Mouse (Mus musculus) lung, adult 2 months (tissue): ENCODE measurements around the gene Pold4.

Source experiments
- CTCF ChIP-seq: fragments of 200-500 bp; IDR thresholded peaks from 2 replicates; pipeline ENCODE4 v1.5.1; 2011; ENCODE audit warnings: mild to moderate bottlenecking, low read length, control low read depth; ENCODE audit not compliant: insufficient read depth
- POLR2A ChIP-seq: fragments of 200-500 bp; IDR thresholded peaks from 2 replicates; pipeline ENCODE4 v1.6.1; 2011; ENCODE audit warnings: low read depth, mild to moderate bottlenecking, control low read depth, low read length, borderline replicate concordance; ENCODE audit errors: extremely low read depth

DNA sequence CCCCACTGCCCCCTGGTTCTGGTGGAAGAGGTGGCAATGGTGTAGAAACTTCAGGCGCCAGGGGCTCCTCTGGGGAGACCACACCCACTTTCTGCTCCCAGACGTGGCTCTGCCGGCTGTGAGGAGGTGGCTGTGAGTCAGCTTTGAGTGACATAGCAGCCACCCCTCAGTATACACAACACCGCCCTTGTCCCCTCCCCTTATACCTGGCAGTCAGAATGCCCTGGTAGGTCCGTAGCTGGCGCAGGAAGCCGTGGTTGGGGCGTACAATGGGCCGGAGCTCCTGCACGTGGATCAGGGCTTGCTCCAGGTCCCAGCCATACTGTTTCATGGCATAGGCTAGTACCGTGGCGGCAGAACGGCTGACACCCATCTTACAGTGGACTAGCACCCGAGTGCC is 32.0 kb downstream of the Pold4 start:
- TF ChIP-seq CTCF (no peak), POLR2A (no peak)
